21 mouse cellular contexts compared by ENCODE assay signal in genomic region chr7:102023821-102024220, GRCm38 (mm10). TPM values are rescaled to one million over a fixed set of nuclear protein-coding genes. Genes with fewer than 3 reads are reported as not detected.
"Had no signal": no experiment of that assay in that cellular context is flagged by ENCODE, and none has a peak within 500 bp of the region (broad histone marks: within the 10 kb centered on the region; RNA-seq: fewer than 3 reads in every experiment).

No protein-coding gene starts in this region.

- DNase-seq: kidney, adult 18-20 months; kidney, adult 9 months; kidney, postnatal 14 days; kidney, postnatal 4 days; lung, embryonic 14.5 days; midbrain, embryonic 14.5 days; retina, postnatal 1 day; thymus, adult 2 months; thymus, postnatal 14 days; thymus, postnatal 4 days had no signal

- H3K27me3 ChIP-seq: liver, embryonic 15.5 days; neural tube, embryonic 12.5 days; neural tube, embryonic 15.5 days had no signal

- H3K9me3 ChIP-seq: liver, embryonic 15.5 days; neural tube, embryonic 12.5 days; neural tube, embryonic 15.5 days had no signal

- H3K4me1 ChIP-seq: neural tube, embryonic 12.5 days; neural tube, embryonic 15.5 days had no signal

- H3K4me3 ChIP-seq: liver, embryonic 15.5 days; neural tube, embryonic 12.5 days; neural tube, embryonic 15.5 days had no signal

- ATAC-seq: inflammation-experienced regulatory T-cells, adult 6 months; intestine, embryonic 16.5 days; lung, postnatal 0 days had no signal

RNA-seq across cellular contexts. Expression of gene Xntrpc, which starts 41.7 kb away (rescaled TPM):
- polyA plus RNA-seq: macrophage had no signal

RNA-seq across cellular contexts. Expression of gene Trpc2, which starts 59.1 kb away (rescaled TPM):
- polyA plus RNA-seq: intestine, embryonic 16.5 days; limb, embryonic 11.5 days; liver, adult 2 months; liver, embryonic 15.5 days; lung, embryonic 14.5 days; lung, postnatal 0 days; midbrain, embryonic 11.5 days; stomach, embryonic 16.5 days had no signal
